Mouse (Mus musculus) testis, postnatal 10 days (tissue): ENCODE results near the gene Mdfic.

Source experiments
- DNase-seq: peaks from one replicate; pipeline ENCODE4 v3.0.0; 2021; ENCODE audit warnings: low spot score

Gene Mdfic

DNA sequence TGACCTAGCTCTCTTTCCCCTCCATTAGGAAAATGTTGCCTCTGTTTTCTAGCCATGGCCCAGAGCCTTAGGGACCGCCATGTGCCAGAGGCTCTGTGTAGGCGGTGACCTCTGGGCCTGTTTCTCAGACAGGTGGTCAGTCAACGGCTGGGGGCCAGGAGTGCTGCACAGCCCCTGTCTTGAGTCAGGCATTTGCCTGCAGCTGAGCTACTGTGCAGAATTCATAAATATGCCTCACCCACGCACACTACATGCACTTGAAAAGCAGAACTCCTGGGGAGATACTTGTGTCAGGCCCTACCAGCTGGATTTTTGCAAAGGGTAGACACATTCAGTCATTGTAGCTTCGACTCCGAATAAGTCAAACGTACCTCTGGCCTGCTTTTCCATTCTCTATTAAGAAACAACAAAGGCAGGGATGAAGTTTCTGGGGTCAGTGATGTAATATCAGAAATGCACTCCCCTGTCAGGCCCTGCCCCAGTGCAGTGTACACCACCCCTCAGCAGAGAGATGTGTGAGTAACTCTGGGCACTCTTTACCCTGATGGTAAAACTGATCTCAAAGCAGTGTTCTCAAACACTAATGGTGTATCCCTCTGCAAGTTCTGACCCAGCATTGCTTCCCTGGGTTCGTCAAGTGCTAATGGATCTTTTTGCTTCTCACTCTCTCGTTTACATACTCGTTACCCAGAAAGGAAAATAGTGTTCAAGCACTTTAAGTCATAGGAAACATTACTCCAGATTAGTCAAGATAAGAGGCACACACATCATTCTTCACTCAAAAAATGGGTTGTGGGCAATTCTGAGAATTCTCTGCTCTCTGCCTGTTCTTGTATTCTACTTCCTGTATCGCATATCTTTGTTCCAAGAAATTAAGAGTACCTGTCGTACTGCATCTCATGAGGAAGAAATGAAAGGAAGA, 72.5 kb downstream of the Mdfic start:
- DNase-seq, result no peak

DNA sequence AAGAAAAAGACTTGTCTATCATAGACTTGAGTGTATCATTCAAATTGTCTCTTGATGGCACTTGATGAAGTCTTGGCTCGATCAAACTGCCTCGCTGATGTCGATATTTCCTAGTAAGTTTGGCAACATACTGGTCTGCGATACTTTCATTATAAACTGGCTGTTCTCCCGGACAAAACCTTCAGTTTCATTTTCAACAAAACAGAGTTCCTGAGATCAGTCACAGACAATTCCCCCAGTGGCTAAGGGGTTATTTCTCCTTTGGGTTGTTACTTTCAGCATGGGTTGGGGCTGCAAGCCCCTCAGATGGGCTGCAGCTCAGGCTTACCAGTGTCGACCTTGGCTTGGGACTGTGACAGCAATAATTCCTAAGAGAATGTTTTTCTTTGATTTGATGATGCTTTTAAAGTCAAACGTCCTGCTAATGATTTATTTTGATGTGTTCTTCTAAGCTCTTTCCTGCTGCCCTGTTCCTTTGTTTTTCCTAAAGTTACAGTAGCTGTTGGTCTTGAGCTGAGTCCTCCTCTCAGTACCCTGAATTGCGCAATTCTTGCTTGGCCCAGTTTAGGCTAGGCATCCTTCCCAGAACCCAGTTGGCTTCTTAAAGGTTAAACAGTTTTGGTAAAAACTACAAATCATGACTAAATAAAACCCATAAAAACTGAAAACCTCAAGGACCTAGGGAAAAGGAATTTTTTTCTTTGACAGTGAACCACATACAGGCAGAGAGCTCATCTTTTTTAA, 73.3 kb downstream of the Mdfic start:
- DNase-seq, result no peak

DNA sequence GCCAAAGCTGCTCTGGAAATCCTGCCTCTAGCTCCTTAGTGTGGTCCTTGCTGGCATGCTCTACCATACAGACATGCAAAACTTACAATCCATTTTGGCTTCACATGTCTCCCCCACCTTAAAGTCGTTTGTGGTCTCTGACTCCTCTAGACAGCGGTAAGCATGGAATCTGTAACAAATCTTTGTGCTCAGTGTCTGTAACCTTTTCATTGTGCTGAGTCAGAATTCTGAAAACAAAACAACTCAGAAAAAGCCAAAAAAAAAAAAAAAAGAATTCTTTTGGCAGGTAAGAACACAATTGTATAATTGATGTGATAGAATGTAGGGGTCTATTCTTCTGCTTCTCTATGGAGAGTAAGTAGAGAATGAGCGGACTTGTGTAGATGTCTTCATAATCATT, 74.3 kb downstream of the Mdfic start:
- no peak for DNase-seq

DNA sequence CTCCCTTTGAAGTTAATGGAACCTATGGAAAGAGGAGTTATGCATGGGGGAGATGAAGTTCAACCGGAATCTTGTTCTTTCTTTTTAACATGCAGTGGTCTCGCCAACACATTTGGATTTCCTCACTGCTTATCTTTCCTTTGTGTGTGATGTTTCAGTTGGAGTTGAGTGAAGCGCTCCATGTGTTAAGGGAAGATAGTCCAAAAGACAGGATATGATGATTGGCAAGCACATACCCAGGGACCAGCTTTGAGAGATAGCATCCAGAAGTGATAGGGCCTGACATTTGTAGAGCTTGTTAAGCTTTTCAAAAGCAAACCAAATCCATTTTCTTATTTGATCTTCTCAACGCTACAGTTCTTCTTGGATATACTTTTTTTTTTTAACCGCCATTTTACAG, 86.9 kb downstream of the Mdfic start:
- no peak for DNase-seq

DNA sequence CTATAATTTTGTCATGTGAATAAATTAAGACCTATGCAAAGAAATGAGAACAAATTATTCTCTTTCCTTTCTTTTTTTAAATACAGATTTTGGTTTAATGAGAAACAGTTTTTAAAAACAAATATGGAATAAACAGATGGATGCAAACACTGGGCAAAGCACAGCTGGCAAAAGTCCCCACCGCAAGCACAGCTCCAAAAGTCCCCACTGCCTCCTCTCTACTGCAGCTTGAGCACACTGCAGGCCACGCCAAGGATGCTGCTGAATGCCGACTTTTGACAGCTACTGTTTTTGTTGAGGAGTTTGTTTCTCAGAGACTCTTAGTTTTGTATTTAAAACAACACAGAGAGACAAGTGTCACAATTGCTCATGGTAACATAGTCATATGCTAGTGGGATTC, 104.8 kb downstream of the Mdfic start:
- no peak for DNase-seq

DNA sequence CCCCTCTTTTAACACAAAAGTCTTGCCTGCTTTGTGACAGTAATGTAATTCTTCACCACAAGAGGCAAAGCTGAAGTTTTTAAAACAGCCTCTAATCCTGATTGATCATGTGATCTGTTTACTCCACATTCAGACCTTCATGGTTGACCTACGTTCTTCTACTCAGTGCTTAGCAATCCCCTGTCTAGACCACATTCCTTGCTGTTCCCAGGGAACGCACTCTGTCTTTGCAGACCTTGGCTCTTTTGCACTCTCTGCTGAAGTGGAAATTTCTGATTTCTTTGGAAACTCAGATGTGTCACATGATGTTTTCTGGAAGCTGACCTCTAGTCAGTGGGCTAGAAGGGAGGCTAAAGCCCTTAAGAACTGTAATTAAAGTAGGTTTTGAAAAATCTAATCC, 109.4 kb downstream of the Mdfic start:
- DNase-seq, result no peak

DNA sequence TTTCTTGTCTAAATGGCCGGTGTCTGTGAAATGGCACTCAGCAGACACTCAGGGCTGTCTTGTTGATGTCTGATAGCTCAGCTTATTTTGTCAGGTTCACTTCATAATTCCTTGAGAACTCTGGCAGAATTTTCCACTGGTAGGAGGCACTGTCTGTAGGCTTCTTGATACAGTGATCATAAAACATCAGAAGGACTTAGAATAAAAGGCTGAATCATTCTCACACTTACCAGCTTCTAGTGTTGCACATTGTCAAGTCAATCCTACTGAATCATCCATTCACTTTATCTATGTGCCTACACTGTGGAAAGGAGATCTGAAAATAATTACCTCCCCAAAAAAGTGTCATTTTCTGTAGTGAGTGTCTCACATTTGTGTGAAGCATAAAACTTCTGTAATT, 110.2 kb downstream of the Mdfic start:
- DNase-seq, result no peak

DNA sequence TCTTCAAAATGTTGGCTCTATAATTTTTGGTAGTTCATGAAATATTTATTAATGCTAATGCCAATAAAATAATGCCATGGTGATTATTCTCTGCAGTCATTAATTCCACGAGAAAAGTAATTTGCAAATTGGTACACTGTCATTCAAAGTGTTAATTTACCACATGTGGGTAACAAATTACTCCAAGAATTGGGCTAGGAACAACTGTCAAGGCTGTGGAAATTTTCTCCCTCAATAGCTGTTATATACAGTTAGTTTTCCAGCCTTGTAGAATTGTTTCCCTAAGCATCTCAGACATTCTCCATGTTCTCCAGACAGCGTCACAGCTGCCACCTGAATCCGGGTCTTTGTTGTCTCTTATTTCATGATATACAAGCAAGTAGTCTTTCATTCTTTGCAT, 117.2 kb downstream of the Mdfic start:
- DNase-seq, result no peak

DNA sequence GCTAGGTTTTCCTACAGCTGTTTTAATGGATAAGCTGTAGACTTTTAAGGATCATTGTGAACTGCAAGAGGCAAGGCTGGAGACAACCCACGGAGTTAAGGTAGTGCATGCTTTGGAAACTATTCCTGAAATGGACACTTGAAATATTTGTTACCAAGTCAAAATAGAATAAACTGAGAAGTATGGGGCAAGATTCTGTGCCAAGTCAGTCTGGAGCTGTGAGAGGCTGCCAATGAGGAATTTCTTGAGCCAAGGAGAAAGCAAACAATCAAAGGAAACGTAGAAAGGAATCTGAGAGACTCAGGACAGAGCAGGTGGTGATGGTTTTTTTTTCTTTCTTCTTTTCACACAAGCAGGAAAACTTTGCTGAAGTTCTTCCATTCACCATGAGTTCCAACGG, 119.4 kb downstream of the Mdfic start:
- DNase-seq, result no peak

DNA sequence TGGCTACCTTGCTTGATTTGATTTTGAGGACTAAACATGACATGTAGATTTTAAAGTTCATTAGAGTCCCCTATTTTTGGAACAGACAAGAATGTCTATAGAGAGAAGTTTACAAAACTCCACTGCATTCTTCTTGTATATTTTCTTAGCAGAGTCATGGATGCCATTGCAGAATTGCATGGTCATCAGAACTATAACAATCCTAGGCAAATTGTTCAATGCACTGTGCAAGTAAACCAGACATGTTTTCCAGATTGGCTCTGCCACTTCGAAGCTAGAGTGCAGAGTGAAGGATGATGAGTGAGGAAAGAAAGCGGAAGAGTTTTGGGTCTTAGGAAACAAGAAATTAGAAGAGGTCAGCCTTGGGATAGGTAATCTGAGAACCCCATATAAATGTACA, 120.0 kb downstream of the Mdfic start:
- no peak for DNase-seq

DNA sequence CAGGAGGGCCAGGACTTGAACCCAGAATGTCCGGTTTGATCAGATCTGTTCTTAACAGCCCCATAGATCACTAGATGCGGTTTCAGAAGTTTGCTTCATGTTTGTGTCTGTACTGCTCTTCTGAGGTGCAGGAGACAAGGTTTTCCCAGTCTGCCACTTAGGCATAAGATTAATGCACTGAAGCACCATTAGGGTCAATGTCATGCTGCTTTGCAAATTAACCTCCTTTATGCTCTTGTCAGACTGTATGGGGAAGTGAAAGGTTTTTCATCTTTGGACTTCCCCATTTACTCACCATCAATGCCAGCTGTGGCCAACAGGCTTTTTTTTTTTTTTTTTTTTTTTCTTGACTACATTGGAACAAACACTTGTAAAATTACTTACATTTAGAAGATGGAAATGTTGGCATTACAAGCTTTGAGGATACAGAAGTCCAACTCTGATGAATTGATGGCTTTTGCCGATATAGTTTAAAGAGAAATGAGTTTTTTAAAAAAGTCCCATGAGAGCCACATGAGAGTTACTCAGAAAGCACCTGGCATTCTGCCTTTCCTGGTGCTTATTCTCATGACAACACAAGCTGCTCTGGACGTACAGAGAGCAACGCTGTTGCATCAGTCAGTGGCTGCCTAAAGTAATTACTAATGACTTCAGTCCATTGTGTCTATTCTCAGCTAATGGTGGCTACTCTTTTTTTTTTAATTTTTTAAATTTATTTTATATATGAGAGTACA, 121.2 kb downstream of the Mdfic start:
- DNase-seq, result no peak

DNA sequence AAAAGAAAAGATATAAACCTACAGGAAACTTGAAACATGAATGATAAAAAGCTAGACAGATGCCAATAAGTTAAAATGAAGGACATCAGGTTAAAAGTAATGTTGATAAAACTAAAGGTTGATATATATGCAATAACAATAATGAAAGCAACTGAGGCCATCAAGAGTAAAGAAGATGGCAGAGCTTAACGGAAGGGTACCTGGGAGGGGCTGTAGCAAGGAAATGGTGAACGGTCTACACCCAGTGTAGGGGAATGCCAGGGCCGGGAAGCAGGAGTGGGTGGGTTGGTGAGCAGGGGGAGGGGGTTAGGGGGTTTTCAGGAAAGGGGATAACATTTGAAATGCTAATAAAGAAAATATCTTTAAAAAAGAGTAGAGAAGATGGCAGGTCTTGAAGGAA, 122.8 kb downstream of the Mdfic start:
- DNase-seq, result no peak

DNA sequence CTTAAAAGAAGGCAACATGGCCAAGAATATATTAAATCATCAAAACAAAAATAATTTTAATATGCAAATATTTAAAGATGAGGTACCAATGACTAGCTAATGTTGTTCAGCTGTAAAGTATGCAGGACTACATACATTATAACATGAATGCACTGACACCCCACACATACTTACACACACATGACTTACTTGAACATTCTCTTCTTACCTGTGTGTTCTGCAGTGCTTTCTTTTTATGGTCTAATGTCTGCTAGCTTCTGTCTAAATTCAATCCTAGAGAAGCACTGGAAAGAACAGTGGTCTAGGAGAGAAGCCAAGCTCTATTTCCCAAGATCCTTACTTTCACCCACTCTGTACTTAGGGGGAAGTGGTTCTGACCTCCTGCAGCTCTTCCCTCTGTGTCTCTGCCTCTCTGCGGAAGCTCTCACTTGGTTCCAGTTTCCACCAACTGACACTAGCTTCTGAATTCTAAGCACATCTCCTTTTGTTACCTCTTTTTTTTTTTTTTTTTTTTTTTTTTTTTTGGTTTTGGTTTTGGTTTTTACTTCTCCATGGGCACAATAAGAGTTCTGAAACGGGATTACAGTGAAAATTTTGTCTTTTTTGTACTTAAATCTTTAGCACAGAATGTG, 125.4 kb downstream of the Mdfic start:
- no peak for DNase-seq
